Mouse (Mus musculus) thymus, postnatal 25 days (tissue): Measurements from ENCODE around the gene Morc3.

Experiments
- DNase-seq: peaks from one replicate; pipeline ENCODE4 v3.0.0; 2022

Gene Morc3

DNA sequence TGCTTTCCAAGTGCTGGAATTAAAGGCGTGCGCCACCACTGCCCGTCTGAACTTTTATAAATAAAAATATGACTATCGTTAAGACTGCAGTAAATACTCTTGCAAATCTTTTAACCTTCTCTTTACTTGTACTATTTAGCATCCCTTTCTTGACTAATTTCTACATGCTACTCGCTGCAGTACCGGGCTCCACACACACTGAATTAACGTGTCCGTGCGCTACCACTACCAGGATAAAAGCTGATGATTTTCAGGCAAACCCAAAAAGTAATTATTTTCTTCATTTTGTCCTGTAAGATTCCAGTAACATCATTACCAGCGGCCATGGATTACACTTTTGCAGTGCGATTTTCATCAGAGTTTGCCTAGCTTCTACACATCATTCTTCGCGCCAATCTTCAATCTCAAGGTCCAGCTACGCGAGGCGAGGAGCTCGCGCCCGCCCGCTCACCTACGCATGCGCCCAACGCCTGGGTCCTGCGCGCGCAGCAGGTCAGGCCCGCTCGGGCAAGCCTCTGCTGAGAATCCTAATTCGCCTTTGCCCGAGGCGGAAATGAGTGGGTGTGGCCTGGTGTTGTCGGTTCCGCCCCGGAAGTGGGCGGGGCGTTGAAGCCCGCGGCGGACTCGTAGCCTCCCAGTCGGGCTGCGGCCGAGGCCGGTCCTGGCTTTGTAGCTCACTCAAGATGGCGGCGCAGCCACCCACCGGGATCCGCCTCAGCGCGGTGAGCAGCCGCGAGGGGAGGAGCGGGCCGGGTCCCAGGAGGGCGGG lies at the start of gene Morc3:
TSS of gene Morc3 (plus strand) at position 495 of the 769 bp plus-strand sequence.
- DNase-seq: peak; percentile 100

DNA sequence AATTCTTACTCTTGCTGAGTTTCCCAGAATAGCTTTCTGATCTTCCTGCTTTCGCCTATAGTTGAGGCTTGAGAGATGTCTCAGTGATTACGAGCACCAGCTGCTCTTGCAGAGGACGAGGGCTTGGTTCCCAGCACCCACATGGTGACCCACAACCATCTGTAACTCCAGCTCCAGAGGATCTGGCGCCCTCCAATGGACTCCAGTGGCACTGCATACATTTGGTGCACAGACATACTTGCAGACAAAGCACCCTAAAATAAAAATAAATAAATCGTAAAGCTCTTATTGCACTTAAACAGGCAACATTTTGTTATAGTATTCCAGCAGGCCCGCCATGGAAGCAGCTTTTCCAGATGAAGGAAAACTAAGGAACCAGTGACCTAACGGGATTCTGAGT lies 47.7 kb upstream of the Morc3 start:
- no peak for DNase-seq

DNA sequence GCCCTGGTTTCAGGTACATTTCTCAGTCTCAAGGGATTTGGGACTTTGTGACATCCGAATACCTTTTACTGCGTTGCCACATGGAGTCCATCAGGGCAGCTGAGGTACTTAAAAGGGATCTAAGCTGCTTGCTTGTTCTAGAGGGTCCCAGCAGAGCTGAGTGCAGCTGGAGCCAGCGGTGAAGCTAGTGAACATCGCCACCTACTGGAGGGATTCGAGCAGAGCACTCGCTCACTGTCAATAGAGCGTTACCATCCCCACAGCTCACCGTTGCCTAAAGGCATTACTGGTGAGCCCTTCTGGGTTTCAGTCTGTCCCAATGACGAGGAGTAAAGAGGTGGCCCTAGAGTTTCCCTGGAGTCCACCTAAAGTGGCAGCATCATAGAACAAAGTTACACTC lies 46.1 kb upstream of the Morc3 start:
- peak; percentile 58 for DNase-seq

DNA sequence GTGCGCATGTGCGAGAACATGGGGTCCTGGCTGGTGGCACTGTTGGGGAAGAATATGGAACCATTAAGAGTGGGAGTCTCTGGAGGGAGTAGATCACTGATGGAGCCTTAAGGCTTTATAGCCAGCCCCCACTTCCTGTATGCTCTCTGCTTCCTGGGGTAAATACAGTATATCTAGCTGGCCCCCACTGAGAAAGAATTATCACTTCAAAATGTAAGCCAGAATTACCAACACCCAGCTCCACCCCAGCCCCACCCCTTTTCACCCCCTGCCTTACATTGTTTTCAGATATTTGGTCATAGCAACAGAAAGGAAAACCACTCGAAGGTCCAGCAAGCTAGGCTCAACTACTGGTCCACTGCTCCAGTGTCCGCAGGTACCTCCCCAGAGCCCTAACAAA lies 43.5 kb upstream of the Morc3 start:
- no peak for DNase-seq

DNA sequence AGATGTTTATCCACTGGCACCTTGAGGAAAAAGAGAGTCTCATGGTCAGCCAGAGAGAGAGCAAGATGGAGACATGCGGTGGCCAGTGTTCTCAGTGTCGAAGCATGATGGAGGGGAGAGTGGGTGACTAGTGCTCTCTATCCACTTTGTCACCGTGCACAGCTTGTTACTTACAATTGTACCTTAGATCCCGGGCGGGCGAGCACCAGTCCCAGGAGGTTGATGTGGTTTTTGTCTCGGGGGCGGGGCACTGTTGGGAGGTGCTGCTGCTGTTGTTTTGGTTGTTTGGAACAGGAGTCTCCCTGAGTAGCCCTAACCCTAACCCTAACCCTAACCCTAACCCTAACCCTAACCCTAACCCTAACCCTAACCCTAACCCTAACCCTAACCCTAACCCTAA lies 43.0 kb upstream of the Morc3 start:
- no peak for DNase-seq

DNA sequence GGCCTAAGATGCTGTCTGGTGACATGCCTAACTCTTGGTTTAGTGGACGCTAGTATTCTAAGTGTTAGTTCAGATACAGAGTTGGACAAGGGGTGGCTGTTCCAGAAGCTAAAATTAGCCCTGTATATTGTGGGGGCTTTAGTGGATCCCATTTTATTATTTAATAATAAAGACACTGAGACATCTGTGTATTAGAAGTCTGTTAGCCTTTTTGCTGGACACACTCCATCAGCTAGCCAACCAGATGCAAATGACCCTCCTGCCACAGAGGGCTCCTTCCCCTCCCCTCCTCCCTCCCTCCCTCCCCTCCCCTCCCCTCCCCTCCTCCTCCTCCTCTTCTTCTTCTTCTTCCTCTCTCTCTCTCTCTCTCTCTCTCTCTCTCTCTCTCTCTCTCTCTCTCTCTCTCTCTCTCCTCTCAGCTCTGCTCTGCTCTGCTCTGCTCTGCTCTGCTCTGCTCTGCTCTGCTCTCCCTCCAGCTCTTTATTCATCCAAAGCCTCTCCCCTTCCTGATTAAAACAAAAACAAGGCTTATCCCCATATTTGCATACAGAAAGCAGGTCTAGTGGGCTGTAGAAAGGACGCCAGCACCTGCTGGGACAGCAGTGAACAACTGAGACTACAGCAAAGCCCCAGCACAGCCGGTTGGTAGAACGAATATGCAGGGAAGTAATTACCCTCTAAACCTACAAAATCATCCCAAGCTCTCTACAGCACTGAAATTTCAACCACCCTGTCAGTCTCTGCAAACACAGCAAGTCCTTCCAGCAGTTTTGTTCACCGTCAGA lies 41.8 kb upstream of the Morc3 start:
- no peak for DNase-seq

DNA sequence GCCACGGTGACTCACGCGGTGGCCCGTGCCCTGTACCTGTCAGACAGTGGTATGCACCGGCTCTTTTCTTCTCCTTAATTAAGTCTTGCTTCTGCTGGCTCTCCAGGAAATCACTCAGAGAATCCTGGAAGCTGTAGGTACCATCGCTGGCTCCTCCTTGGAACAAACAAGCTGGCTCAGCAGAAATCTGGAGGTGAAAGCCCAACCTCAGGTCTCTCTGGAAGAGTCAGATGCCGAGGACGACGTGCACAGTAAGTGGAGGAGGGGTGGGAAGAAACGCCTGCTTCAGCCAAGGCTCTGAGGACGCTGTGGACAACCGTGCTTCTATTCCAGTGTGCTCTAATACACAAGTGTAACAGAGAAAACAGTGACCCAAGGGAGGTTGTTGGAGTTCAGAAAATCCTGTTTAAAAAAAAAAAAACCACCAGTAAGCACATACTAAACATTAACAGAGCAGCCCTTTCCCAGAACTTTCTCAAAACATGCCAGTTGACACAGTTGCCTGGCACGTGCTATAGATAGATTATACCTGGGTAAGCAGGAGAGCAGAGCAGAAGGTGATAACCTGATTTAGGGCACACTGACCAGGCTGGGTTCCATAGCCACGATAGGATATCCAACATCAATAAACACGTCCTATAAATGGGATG lies 38.8 kb upstream of the Morc3 start:
- no peak for DNase-seq

DNA sequence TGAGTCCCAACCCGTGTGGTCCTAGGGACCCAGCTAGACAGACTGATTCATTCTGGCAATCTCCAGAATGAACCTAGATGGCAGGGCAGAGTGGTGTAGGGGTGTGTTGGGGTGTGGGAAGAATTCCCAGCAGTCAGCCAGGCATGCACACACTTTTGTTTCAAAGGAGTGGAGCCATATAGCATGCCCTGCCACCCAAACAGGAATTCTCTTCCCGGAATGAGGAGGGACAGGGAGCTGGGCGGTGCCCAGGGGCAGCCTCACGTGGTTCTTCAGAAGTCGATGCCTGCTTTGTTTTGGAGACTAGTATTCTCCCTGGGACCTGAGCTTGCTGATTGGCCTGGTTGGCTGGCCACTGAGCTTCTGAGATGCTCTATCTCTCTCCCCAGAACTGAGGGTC lies 37.1 kb upstream of the Morc3 start:
- no peak for DNase-seq

DNA sequence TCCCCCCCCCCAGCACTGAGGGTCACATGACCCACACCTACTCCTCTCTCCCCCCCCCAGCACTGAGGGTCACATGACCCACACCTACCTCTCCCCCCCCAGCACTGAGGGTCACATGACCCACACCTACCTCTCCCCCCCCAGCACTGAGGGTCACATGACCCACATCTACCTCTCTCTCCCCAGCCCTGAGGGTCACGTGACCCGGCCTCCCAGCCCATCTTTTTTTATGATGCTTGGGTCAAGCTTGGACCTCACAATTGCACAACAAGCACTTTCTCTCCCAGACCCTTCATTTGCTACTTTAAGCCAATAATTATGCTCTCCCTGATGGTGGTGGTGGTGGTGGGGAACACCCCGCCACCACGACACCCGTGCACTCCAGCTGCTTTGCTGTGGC lies 36.5 kb upstream of the Morc3 start:
- DNase-seq: no peak

DNA sequence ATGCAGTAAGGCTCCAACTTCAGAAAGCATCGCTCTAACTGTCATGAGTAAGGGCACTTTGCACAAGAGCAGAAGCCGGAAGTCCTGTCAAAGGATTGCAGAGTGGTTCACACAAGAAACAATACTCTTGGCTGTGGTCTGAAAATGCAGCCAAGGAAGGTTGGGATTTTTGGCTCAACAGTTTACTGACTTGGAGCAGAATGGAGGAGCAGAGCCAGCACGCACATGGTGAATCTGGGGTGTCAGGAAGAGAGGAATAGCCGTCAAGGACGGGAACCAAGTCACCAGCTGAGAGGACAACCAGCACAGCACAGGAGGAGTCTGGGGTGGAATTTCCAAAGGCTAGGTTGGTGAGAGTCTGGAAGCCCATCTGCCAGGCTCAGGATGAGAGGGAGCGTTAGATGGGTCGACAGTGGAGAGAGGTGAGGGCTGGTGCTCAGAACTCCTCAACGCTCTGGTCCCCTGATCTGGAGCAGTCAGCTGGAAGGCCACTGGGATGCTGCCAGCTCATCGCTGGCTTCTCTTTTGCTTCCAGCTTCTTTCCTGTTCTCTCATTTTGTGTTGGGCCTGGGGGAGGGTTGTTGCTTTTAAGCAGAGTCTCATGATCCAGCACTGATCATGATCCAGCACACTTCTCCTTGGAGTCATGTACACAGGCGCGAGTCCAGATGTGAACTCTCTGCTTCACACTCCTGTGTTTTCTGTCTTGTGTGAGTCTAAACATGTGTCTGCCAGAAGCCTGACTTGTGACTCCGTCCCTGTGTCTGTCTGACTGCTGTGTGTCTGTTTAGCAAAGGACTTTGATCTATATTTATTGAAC lies 34.7 kb upstream of the Morc3 start:
- DNase-seq: no peak

DNA sequence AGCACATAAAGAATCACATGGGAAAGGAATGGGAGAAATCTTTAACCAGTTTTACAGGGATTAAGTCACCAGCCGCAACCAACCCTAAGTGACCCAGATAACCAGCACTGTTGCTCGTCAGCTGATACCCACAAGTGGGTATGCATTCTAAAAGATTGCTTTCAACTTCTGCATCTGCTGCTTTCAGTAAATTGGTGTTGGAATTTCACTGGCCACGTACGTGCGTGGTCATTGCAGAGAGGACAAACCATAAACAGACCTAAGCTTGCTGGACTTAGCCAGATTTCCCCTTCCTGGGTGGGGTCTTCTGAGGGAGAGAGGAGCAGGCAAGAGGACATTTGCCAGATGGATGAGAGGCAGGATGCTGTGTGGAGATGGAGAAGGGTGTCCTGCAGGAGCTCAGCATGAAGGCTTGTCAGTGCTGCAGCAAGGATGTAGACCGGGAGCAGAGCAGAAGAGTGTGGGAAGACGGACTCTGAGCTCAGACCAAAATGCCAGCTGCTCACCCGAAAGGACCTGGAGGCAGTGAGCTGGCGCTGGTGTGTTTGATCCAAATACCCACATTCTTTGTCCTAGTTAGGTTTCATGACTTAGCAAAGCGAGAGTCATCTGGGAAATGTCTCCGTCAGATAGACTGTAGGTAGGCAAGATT lies 34.0 kb upstream of the Morc3 start:
- DNase-seq: no peak

DNA sequence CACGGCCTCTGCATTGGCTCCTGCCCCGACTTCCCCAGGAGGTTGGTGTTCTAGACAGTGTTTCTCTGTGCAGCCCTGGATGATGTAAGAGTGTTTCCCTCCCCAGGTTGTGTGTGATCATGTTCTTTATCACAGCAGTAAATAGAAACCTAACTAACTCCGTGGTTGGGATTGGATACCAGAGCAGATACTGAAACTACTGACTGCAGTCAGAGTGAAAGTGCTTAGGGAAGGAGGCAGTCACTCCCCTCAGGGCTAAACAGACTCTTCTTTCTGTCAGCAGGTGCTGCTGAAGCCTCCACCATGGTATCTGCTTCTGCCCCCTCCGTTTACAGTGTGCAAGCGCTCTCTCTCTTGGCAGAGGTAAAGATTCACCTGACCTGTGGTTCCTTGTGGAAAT lies 33.3 kb upstream of the Morc3 start:
- no peak for DNase-seq

DNA sequence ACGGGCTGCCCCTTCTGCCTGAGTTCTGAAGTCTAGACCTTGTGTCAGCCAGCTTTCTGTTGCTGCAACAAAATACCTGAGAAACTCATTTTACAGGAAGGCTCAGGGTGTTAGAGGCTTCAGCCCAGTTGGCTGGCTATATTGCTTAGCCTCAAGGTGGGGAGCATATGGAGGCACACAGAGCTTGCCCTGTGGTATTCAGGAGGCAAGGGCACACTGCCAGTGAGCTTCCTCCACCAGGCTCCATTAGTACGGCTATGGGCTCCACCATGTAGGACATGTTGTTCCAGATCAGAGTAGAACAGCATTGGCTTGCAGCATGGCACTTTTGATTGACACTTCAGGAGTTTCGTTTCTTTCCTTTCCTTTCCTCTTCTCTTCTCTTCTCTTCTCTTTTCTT lies 32.9 kb upstream of the Morc3 start:
- DNase-seq: no peak

DNA sequence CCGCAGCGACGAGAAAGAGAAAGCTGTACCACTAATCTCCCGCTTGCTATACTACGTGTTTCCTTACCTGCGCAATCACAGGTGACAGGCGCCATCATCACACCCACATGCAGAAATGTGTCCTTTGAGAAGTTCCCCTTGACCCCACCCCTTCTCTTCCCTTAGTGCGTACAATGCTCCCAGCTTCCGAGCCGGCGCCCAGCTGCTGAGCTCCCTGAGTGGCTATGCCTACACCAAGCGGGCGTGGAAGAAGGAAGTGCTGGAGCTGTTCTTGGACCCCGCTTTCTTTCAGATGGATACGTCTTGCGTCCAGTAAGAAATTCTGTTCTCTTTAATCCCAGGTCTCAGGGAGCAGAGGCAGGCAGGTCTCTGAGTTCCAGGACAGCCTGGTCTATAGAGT lies 32.0 kb upstream of the Morc3 start:
- DNase-seq: no peak

DNA sequence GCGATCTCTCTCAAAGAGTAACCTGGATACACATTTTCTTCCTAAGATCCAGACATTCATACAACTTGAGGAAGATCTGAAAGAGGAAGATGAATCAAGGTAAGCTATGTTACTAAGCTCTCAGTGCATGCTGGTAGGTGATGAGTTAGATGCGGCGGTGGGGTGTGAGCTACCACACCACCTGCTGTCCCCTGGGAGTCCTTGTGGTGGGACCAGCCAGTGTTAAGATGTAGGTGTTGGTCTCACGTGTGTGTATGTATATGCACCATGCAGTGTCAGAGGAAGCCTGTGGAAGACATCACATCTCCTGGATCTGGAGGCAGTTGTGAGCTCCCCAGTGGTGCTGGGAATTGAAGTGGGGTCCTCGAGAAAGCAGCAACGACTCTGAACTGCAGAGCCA lies 24.8 kb upstream of the Morc3 start:
- DNase-seq: no peak

DNA sequence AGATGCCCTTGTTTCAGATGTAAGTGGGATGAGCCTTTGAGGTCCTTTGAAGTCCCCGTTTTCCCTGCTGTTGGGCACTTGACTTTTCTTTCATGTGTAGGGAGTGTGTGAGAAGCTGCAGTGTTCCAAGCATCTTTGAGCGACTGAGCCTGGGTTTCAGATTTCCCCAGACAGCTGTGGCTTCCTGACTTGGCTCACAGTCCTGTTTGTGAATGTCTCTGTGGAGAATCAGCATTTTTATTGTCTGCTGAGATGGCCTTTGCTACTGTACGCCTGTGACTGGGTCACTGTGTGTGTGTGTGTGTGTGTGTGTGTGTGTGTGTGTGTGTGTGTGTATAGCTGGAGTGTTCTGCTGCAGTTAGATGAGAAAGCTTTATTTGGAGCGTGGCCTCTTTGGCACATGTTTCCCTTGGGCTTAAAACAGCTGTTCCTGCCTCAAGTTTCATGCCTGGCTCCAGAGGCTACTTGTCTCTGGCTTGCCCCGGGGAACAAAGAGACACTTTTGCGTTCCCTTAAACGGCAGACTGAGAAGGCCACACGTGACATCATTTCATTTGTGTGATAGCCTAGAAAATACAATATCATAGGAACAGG lies 23.9 kb upstream of the Morc3 start:
- DNase-seq: no peak

DNA sequence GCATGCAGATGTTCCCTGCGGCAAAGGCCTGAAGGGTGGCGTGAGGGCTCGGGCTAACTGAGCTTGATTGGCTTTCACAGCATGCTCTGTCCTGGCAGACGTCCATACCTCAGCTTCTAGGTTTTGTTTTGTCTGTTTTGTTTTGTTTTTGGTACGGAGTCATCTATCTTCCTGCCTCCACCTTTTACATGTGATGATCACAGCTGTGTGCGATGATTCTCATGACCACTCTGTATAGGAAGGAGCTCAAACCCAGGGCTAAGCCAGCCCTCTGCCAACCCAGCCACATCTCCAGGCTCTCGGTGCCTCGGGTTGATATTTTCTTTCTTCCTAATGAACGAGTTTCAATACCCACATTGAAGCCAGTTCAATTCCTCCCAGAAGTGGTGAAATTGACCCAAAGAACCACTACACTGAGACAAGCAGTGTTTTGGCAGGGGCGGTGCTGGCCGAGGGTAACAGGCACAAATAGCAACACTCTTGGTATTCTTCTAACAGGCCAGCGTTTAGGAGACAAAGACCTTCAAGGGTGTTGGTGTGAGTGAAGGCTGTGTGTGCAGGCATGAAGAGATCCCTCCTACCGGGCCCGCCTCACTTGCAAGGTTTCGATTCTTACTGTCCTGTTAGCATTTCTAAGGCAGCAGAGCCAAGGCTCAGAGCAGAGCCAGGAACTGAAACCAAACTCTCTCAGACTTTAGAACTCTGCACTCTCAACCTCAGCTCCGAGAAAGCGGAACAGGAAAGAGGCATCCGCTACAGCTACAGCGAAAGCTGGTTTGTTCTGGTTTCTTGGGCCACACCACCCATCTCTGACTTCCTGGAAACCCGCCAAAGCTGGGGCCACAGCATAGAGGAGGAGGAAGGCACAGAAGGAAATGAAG lies 15.8 kb upstream of the Morc3 start:
- DNase-seq: peak; percentile 85

DNA sequence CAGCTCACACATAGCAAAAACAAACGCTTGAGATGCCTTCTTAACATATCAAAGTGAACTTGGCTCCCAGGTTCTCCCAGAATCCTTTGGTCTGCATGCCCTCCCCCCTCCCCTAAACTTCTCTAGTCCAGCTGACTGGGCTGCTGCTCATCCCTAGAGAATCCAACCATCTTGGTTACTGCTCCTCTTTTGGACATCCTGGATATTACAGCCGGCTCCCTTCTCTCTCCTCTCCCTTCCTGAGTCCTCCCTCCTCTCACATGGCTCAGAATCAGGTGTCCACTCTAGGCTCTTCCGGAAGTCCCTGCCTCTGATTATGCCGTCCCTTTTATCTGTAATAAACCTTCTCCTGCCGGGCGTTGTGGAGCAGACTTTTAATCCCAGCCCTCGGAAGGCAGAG lies 15.1 kb upstream of the Morc3 start:
- DNase-seq: peak; percentile 11

DNA sequence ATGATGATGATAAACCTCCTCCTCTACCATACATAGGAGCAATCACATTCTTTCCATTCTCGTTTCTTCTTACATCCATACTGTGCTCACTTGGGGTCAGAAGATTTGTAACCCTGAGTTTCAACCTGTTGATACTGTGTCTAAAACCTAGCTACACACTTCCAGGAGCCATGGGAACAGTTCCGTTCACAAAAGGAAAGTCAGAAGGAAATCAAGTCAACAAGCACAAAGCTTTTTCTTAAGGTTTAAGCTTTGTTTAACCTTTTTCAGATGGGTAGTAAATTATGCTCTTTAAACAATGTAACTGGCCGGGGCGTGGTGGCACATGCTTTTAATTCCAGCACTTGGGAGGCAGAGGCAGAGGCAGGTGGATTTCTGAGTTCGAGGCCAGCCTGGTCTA lies 14.6 kb upstream of the Morc3 start:
- no peak for DNase-seq

DNA sequence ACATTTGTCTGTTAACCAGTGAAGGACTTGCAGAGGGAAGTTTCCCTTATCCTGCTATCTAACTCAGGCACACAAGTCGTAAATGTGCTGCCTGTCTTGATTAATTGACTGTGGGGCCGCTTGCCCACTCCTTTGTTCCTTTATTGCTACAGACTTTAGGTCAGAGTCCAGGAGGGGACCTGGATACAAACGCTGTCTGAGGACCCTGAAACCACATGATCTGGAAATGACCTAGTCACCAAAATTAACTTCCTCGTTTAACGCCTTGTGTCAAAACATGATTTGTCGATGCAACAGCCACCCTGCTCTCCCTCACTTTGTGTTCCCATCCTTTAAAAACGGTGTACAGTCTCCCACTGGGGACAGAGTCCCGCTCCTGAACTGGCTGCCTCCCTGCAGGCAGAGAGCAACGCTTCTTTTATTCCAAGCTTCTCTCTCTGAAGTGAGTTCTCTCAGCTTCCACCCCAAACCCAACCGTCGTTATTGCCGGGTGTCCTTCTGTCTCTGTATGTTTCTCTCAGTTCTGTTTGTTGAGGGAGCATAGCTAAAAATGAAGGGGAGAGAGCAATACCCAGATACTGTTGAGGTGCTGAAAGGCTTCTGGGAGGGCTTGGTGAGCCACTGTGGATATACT lies 13.1 kb upstream of the Morc3 start:
- DNase-seq: no peak

DNA sequence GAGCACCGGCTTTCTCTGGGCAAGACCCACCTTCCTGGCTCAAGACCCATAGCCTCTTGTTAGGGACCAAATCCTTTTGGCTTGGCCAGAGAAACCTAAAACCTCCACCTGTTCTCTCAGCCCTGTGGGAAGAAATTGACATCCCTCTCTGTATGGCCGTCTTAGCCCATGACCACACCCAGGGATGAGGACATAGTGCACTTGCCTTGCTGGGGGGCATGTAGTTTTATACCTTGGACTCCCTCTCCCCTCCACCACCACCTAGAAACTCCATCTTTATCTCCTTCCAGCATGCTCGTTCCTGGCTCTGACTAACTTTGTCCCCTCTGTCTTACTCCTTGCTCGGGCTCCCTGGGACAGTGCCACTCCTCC lies 12.6 kb upstream of the Morc3 start:
- no peak for DNase-seq
